Comparison of ENCODE assay signal across 7 mouse cellular contexts in the genomic region with DNA sequence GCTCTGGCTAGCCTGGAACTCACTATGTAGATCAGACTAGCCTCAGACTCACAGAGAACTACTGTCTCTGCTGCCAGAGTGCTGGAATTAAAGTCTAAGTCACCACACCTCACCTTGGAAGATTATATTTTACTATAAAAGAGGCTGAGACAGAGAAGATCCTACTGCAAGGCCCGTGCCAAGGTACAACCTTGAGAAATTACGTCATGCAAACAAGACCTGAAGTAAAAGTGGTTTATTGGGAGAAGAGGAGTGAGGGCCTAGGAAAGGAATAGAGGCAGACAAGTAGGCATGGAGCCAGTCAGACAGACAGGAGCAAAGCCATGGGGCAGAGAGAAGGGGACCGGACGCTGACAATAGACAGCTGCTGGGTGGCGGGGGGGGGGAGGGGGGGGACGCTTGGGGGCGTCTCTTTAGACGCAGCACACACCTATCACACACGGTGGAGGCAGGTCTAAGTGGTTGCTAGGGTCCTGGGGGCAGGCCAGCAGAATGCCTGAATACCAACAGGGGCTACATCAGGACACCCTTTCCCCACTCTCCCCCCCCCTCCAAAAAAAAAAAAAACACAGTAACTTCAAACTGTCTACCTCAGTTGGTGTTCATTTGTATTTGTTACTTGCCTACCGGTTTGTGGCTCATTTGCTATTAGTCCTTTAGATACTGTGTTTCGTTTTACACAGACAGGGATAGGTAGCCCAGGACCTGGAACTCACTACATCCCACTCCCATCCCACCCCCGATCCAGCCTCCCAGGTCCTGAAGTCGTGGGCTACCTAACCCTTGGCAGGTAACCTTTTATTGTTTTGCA. TPM values are rescaled to one million over a fixed set of nuclear protein-coding genes. Genes with fewer than 3 reads are reported as not detected.
A peak's percentile ranks its signal among the peaks of the same experiment; 100 is the strongest.
DNase-seq lines count a peak whose midpoint lies in the region; ATAC-seq and TF ChIP-seq lines count a peak whose summit lies in the region.

No protein-coding gene starts in this region.

- H3K9me3 ChIP-seq in CH12.LX (replicated peaks; ENCODE audit: low read length) = no peaks in the 10 kb centered on the region
- H3K9me3 ChIP-seq in forebrain, embryonic 10.5 days = no peaks in the 10 kb centered on the region
- no peaks in the 10 kb centered on the region for H3K9me3 ChIP-seq in midbrain, embryonic 13.5 days

- peak overlapping the region; percentile 78 for H3K9ac ChIP-seq in CH12.LX (ENCODE audit: insufficient read depth, low read depth)
- peak overlapping the region; percentile 87 for H3K9ac ChIP-seq in midbrain, embryonic 13.5 days (replicated peaks)

- H3K27ac ChIP-seq in CH12.LX (ENCODE audit: insufficient read depth, low read depth) = no peak overlapping the region
- peak overlapping the region; percentile 94 for H3K27ac ChIP-seq in forebrain, embryonic 10.5 days
- peak overlapping the region; percentile 91 for H3K27ac ChIP-seq in midbrain, embryonic 13.5 days

- no peak for TF ChIP-seq CTCF in CH12.LX (conservative IDR thresholded peaks at IDR 0.05 in 1 of 2, IDR thresholded peaks at IDR 0.05 in 1 of 2; ENCODE audit: low read depth in 2 of 2, low read length in 2 of 2)

- dilution Hi-C loops in CH12.LX (cut with MboI; ENCODE audit: extremely low pct_ligation_motif_present, extremely low pct_unique_long_range_greater_than_20kb, low sequenced_read_pairs) = no loop called here

- no peak for TF ChIP-seq POLR2A in CH12.LX (IDR thresholded peaks at IDR 0.05; ENCODE audit: low read depth, low read length)

- H3K79me2 ChIP-seq in CH12.LX (replicated peaks; ENCODE audit: control insufficient read depth, extremely low read depth, insufficient read depth, poor library complexity, severe bottlenecking) = peaks cover 43% of the 10 kb centered on the region

- no peak for TF ChIP-seq RAD21 in CH12.LX (IDR thresholded peaks at IDR 0.05; ENCODE audit: low read depth, low read length)

- in situ Hi-C loops in CH12.LX (cut with MboI; ENCODE audit: low pct_ligation_motif_present, low pct_unique_long_range_greater_than_20kb, low sequenced_read_pairs) = no loop called here

- peaks cover 13 to 35% of the 10 kb centered on the region in 2 experiments for H3K4me1 ChIP-seq in CH12.LX (ENCODE audit: control insufficient read depth in 1 of 2, insufficient read depth in 2 of 2)
- peaks cover 19% of the 10 kb centered on the region for H3K4me1 ChIP-seq in forebrain, embryonic 10.5 days
- H3K4me1 ChIP-seq in midbrain, embryonic 13.5 days (replicated peaks) = peaks cover 22% of the 10 kb centered on the region

- 17% methylated on average over 9 of the region's 13 CpGs for WGBS in forebrain, embryonic 10.5 days
- WGBS in midbrain, embryonic 13.5 days = 11% methylated on average over 12 of the region's 13 CpGs

- DNase-seq in 416B (ENCODE audit: low read depth) = peak; percentile 44
- peak; percentile 41 for DNase-seq in CH12.LX (ENCODE audit: extremely low read depth)
- no peak for DNase-seq in forebrain, embryonic 10.5 days (ENCODE audit: extremely low spot score, low spot score)
- DNase-seq in kidney, adult 9 months = peak; percentile 50
- DNase-seq in thymus, adult 18-20 months = no peak
- no peak for DNase-seq in ovary, postnatal 14 days (ENCODE audit: low spot score)

- H3K4me3 ChIP-seq in CH12.LX (replicated peaks in 1 of 3; ENCODE audit: low read depth in 2 of 3, low read length in 2 of 3, poor library complexity in 1 of 3) = peak overlapping the region; percentile 81 to 97 (median 91)
- H3K4me3 ChIP-seq in forebrain, embryonic 10.5 days = peak overlapping the region; percentile 97
- peak overlapping the region; percentile 97 for H3K4me3 ChIP-seq in midbrain, embryonic 13.5 days (replicated peaks)

- no peak for TF ChIP-seq EP300 in CH12.LX (IDR thresholded peaks at IDR 0.05; ENCODE audit: low read length)

- H3K36me3 ChIP-seq in CH12.LX (replicated peaks in 1 of 2; ENCODE audit: control insufficient read depth in 1 of 2, insufficient read depth in 1 of 2, low read length in 1 of 2) = peaks cover 12 to 45% of the 10 kb centered on the region in 2 experiments
- peaks cover 37% of the 10 kb centered on the region for H3K36me3 ChIP-seq in forebrain, embryonic 10.5 days (replicated peaks)
- peaks cover 21% of the 10 kb centered on the region for H3K36me3 ChIP-seq in midbrain, embryonic 13.5 days

- H3K27me3 ChIP-seq in CH12.LX (replicated peaks) = no peaks in the 10 kb centered on the region
- H3K27me3 ChIP-seq in forebrain, embryonic 10.5 days (ENCODE audit: poor library complexity, severe bottlenecking) = no peaks in the 10 kb centered on the region
- no peaks in the 10 kb centered on the region for H3K27me3 ChIP-seq in midbrain, embryonic 13.5 days

- H3K4me2 ChIP-seq in CH12.LX (ENCODE audit: insufficient read depth, low read depth, poor library complexity, severe bottlenecking) = peak overlapping the region; percentile 93
- H3K4me2 ChIP-seq in midbrain, embryonic 13.5 days (replicated peaks) = peak overlapping the region; percentile 80

- peak; percentile 12 for ATAC-seq in midbrain, embryonic 13.5 days

TF ChIP-seq in CH12.LX, 34 proteins besides CTCF, POLR2A, EP300 and RAD21:
- TF ChIP-seq IRF4 (IDR thresholded peaks at IDR 0.05; ENCODE audit: low read depth, low read length) (no peak), UBTF (IDR thresholded peaks at IDR 0.05; ENCODE audit: low read depth, low read length) (no peak), MAZ (IDR thresholded peaks at IDR 0.05; ENCODE audit: low read depth, low read length) (no peak), NELFE (IDR thresholded peaks at IDR 0.05; ENCODE audit: low read depth, low read length) (no peak), ZMIZ1 (IDR thresholded peaks at IDR 0.05; ENCODE audit: low read depth, low read length) (no peak), SIN3A (IDR thresholded peaks at IDR 0.05; ENCODE audit: low read length) (no peak), MYC (IDR thresholded peaks at IDR 0.05; ENCODE audit: low read depth, low read length) (no peak), ETS1 (conservative IDR thresholded peaks at IDR 0.05; ENCODE audit: low read depth, low read length) (no peak), TBP (conservative IDR thresholded peaks at IDR 0.05; ENCODE audit: low read depth, low read length) (no peak)

RNA-seq across cellular contexts. Expression of a gene that starts 0.7 kb away (rescaled TPM):
- total RNA-seq in CH12.LX (2012; rRNA removed) = 53.7 and 55.5 TPM in 2 replicates
- total RNA-seq in CH12.LX (2014; rRNA removed) = 70.5 and 75.2 TPM in 2 replicates
- 87.0 and 89.8 TPM in 2 replicates for polyA plus RNA-seq in CH12.LX (2012; ENCODE audit: insufficient read length, low read depth)
- 102 and 104 TPM in 2 replicates for polyA plus RNA-seq in forebrain, embryonic 10.5 days (2016; fragmentation: Nextera tagmentation; extraction: Ambion mirVana)
- 107 and 109 TPM in 2 replicates for polyA plus RNA-seq in midbrain, embryonic 13.5 days (2015; fragmentation: Nextera tagmentation; extraction: Ambion mirVana)

RNA-seq across cellular contexts. Expression of a gene that starts 21.8 kb away (rescaled TPM):
- 51.6 and 53.0 TPM in 2 replicates for total RNA-seq in CH12.LX (2012; rRNA removed)
- total RNA-seq in CH12.LX (2014; rRNA removed) = 86.7 and 88.1 TPM in 2 replicates
- 43.6 and 45.9 TPM in 2 replicates for polyA plus RNA-seq in CH12.LX (2012; ENCODE audit: insufficient read length, low read depth)
- polyA plus RNA-seq in forebrain, embryonic 10.5 days (2016; fragmentation: Nextera tagmentation; extraction: Ambion mirVana) = 88.3 and 89.5 TPM in 2 replicates
- 184 and 194 TPM in 2 replicates for polyA plus RNA-seq in midbrain, embryonic 13.5 days (2015; fragmentation: Nextera tagmentation; extraction: Ambion mirVana)

RNA-seq across cellular contexts. Expression of a gene that starts 21.9 kb away (rescaled TPM):
- total RNA-seq in CH12.LX (2012; rRNA removed) (105 and 123 TPM in 2 replicates), CH12.LX (2014; rRNA removed) (149 and 190 TPM in 2 replicates)
- polyA plus RNA-seq in CH12.LX (2012; ENCODE audit: insufficient read length, low read depth) = 161 and 193 TPM in 2 replicates
- 185 and 188 TPM in 2 replicates for polyA plus RNA-seq in forebrain, embryonic 10.5 days (2016; fragmentation: Nextera tagmentation; extraction: Ambion mirVana)
- 182 and 186 TPM in 2 replicates for polyA plus RNA-seq in midbrain, embryonic 13.5 days (2015; fragmentation: Nextera tagmentation; extraction: Ambion mirVana)

RNA-seq across cellular contexts. Expression of a gene that starts 50.1 kb away (rescaled TPM):
- total RNA-seq in CH12.LX (2012; rRNA removed) (not detected in 2 replicates), CH12.LX (2014; rRNA removed) (not detected in 2 replicates)
- polyA plus RNA-seq in CH12.LX (2012; ENCODE audit: insufficient read length, low read depth) = not detected in 2 replicates
- polyA plus RNA-seq in forebrain, embryonic 10.5 days (2016; fragmentation: Nextera tagmentation; extraction: Ambion mirVana) = not detected in 2 replicates
- not detected in 2 replicates for polyA plus RNA-seq in midbrain, embryonic 13.5 days (2015; fragmentation: Nextera tagmentation; extraction: Ambion mirVana)

Comparison
In these comparisons a context has a peak if more than half of its experiments do, and no peak if none do; other contexts are left out.
1. DNase-seq: peak in 416B (single experiment), CH12.LX (single experiment) and kidney, adult 9 months (single experiment); none in forebrain, embryonic 10.5 days (single experiment), thymus, adult 18-20 months (0 of 2) and ovary, postnatal 14 days (single experiment).
2. Peak in every context shown above with its lines, with median percentiles within 50 percentile points of each other: H3K4me3 ChIP-seq.